Mouse (Mus musculus): ENCODE data around the gene Btbd16.

DNA sequence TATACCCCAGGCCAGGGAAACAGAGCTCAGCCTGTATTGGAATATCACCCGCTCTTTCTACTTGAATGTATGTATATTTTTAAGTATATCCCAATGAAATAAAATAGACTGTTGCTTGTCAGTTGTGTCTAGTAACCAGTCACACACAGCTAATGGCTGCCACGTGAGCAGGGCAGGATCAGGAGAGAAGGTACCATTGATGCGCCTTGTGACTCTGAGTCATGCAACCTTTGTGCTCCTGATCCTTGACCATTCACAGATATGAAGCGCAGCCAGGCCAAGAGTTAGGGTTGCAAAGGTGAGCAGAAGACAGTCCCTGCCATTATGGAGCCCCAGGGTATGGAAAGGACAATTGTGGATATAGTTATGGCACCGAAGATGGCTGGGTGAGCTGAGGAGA lies 57.7 kb downstream of the Btbd16 start:
- TF ChIP-seq CTCF (IDR thresholded peaks at IDR 0.05; ENCODE audit: low read depth, low read length), result no peak
- no peak for TF ChIP-seq POLR2A (IDR thresholded peaks at IDR 0.05; ENCODE audit: extremely low read depth, insufficient read depth, low read length)

Data from liver, adult 2 months (tissue).